Mouse (Mus musculus) kidney, adult 2 months (tissue): ENCODE results near the gene Sult2b1. TPM values are rescaled to one million over a fixed set of nuclear protein-coding genes. Genes with fewer than 3 reads are reported as not detected.

Experiments used
- DNase-seq: peaks from one replicate; pipeline ENCODE4 v3.0.0; 2021
- H3K27ac ChIP-seq: fragments of 200-500 bp; 2 replicates; pipeline ENCODE4 v1.5.1; 2012; ENCODE audit warnings: low read depth, low read length, control low read depth, inconsistent platforms; ENCODE audit not compliant: insufficient read depth
- H3K27me3 ChIP-seq: fragments of 200-500 bp; replicated peaks from 2 replicates; pipeline ENCODE4 v1.6.1; 2012; ENCODE audit warnings: mild to moderate bottlenecking, moderate library complexity, low read length, inconsistent platforms; ENCODE audit not compliant: control insufficient read depth, insufficient read depth
- H3K36me3 ChIP-seq: fragments of 200-500 bp; 2 replicates; pipeline ENCODE4 v1.6.1; 2012; ENCODE audit warnings: mild to moderate bottlenecking, moderate library complexity, low read length, inconsistent platforms; ENCODE audit not compliant: control insufficient read depth, insufficient read depth
- H3K4me1 ChIP-seq: fragments of 200-500 bp; 2 replicates; pipeline ENCODE4 v1.6.1; 2011; ENCODE audit warnings: low read length; ENCODE audit not compliant: control insufficient read depth, insufficient read depth
- H3K4me3 ChIP-seq: fragments of 200-500 bp; 2 replicates; pipeline ENCODE4 v1.5.1; 2011; ENCODE audit warnings: mild to moderate bottlenecking, low read depth, low read length, control low read depth; ENCODE audit not compliant: insufficient read depth
- CTCF ChIP-seq: fragments of 200-500 bp; conservative IDR thresholded peaks from 2 replicates; pipeline ENCODE4 v1.5.1; 2011; ENCODE audit warnings: low read depth, mild to moderate bottlenecking, control low read depth, low read length, moderate library complexity, mixed read lengths; ENCODE audit not compliant: insufficient read depth, insufficient read length
- POLR2A ChIP-seq: fragments of 200-500 bp; IDR thresholded peaks from one replicate; pipeline ENCODE4 v1.6.1; 2011; ENCODE audit warnings: low read depth, low read length, control low read depth
- WGBS: fragments of 180-500 bp; shearing (Covaris S2); methylation state at CpG from one replicate; pipeline ENCODE4 v1.1.7; 2018; 5-methylcytosine and 5-hydroxymethylcytosine counted together
- polyA plus RNA-seq: library from polyadenylated mRNA; depleted of rRNA; stranded (reverse); fragments of >200 nt; gene quantifications from 2 replicates; pipeline ENCODE4 v1.2.3, GENCODE M21; 2012

Sult2b1 gene
- polyA plus RNA-seq, 1 experiment = 6.1 TPM

DNA sequence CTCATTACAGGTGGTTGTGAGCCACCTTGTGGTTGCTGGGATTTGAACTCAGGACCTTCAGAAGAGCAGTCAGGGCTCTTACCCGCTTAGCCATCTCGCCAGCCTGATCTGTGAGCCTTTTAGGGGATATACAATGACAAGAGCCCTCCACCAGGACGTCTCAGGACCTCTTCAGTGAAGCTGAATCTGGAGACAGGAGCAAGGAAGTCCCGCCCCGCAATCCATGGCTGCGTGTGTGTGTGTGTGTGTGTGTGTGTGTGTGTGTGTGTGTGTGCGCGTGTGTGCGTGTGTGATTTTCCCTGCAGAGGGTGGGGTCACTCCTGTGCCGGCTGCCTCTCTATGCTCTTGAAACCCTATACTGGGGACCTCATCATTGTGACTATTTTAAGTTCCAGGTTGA is 44.6 kb downstream of the Sult2b1 start:
- Histone ChIP-seq H3K27ac (no peak overlapping the region), H3K27me3 (no peaks in the 10 kb centered on the region), H3K36me3 (no peaks in the 10 kb centered on the region), H3K4me3 (no peak overlapping the region), H3K4me1 (no peaks in the 10 kb centered on the region)
- WGBS = 51% methylated on average over 10 of the region's 10 CpGs
- no peak for TF ChIP-seq POLR2A
- no peak for TF ChIP-seq CTCF
- no peak for DNase-seq

DNA sequence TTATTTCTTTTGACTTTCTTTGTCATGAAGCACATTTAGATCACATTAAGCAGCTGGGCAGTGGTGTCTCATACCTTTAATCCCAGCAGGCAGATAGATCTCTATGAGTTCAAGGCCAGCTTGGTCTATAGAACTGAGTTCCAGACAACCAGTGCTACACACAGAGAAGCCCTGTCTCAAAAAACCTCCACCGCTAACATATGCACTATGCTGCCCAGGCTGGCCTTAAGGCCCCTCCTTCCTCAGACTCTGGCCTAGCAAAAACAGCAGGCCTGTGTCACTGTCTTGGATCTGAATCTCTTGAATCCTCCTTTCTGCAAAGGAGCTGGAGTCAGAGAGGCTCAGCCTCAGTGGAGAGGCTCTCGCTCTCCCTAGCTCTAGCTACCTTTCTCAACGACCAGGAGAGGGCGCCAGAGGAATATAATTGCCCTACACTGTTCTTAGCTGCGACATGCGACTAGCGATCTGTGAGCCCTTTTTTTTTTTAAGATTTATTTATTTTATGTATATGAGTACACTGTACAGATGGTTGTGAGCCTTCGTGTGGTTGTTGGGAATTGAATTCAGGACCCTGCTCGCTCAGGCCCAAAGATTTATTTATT is 45.2 kb downstream of the Sult2b1 start:
- H3K27me3 ChIP-seq = no peaks in the 10 kb centered on the region
- TF ChIP-seq CTCF (peak; percentile 87), POLR2A (no peak)
- no peaks in the 10 kb centered on the region for H3K4me1 ChIP-seq
- DNase-seq = peak; percentile 90
- H3K27ac ChIP-seq = no peak overlapping the region
- no peak overlapping the region for H3K4me3 ChIP-seq
- WGBS = 7% methylated on average over 9 of the region's 9 CpGs
- no peaks in the 10 kb centered on the region for H3K36me3 ChIP-seq

DNA sequence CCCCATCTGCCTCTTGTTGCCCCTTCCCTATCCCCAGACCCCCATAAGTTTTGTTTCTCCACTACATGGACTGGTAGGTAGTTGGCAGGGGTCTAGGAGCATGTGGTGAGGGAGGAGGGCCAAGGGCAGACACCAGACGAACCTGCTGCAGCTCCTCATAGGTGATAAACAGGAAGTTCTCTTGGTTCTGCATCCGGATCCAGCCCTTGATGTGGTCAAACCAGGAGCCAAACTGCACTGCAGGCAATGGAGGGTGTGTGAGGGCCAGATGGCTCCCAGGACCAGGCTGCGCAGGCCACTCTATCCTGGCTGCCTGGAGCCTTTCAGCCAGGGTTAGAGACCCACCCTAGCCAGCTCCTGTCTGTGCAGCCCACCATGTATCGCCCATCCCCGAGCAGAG is 51.0 kb downstream of the Sult2b1 start:
- Histone ChIP-seq H3K4me1 (no peaks in the 10 kb centered on the region), H3K27me3 (no peaks in the 10 kb centered on the region), H3K27ac (no peak overlapping the region), H3K36me3 (no peaks in the 10 kb centered on the region), H3K4me3 (no peak overlapping the region)
- TF ChIP-seq POLR2A (no peak), CTCF (no peak)
- DNase-seq = no peak
- 83% methylated on average over 5 of the region's 5 CpGs for WGBS

GRCm38 (mm10) chr7:45730727-45731431 is 53.6 kb downstream of the Sult2b1 start:
- no peak overlapping the region for H3K4me3 ChIP-seq
- DNase-seq = peak; percentile 61
- H3K36me3 ChIP-seq = no peaks in the 10 kb centered on the region
- no peak overlapping the region for H3K27ac ChIP-seq
- TF ChIP-seq POLR2A = no peak
- TF ChIP-seq CTCF = peak; percentile 39
- no peaks in the 10 kb centered on the region for H3K4me1 ChIP-seq
- H3K27me3 ChIP-seq = no peaks in the 10 kb centered on the region
- WGBS = 27% methylated on average over 16 of the region's 16 CpGs

DNA sequence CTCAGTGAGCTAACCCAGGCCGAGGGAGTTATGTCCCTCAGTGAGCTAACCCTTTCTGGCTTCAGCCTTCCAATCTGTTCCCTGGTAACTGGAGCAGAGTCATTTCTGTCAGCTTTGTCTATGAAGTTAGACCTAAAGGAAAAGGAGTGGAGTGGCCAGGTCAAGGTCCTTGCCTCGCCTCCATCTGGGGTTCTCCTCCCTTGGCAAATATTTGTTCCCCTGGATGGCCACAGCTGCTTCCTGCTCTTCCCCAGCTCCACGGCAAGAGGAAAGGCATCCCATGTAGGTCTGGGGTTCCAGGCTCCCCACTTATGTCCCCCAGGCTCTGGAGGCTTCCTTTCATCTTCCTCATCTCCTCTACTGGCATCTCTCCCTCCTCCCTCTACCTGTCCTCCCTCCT is 56.8 kb downstream of the Sult2b1 start:
- H3K36me3 ChIP-seq = no peaks in the 10 kb centered on the region
- no peak overlapping the region for H3K4me3 ChIP-seq
- H3K27ac ChIP-seq = no peak overlapping the region
- H3K4me1 ChIP-seq = no peaks in the 10 kb centered on the region
- no peak for DNase-seq
- no peak for TF ChIP-seq CTCF
- no peak for TF ChIP-seq POLR2A
- no peaks in the 10 kb centered on the region for H3K27me3 ChIP-seq
- WGBS = 65% methylated on average over 3 of the region's 3 CpGs

GRCm38 (mm10) chr7:45726419-45726818 is 58.0 kb downstream of the Sult2b1 start:
- Histone ChIP-seq H3K4me3 (no peak overlapping the region), H3K4me1 (no peaks in the 10 kb centered on the region), H3K27me3 (no peaks in the 10 kb centered on the region), H3K27ac (no peak overlapping the region), H3K36me3 (no peaks in the 10 kb centered on the region)
- 91% methylated on average over 10 of the region's 10 CpGs for WGBS
- no peak for TF ChIP-seq POLR2A
- TF ChIP-seq CTCF = no peak
- no peak for DNase-seq

- no peaks in the 10 kb centered on the region for H3K4me1 ChIP-seq
- TF ChIP-seq POLR2A (no peak), CTCF (no peak)
- no peaks in the 10 kb centered on the region for H3K27me3 ChIP-seq
- H3K36me3 ChIP-seq = no peaks in the 10 kb centered on the region
- H3K4me3 ChIP-seq = no peak within 1 kb of the TSS
- WGBS = 86% methylated on average over 11 of the region's 11 CpGs
- no peak for DNase-seq
- H3K27ac ChIP-seq = no peak within 1 kb of the TSS
Measured at GRCm38 (mm10) chr7:45725713-45726112, 58.8 kb downstream of the Sult2b1 start, which contains the start of gene Spaca4. Spaca4 (minus strand) TSS chr7:45725813.
